Mouse (Mus musculus) neural tube, embryonic 12.5 days (tissue): ENCODE results near the gene Zbtb4. TPM values are rescaled to one million over a fixed set of nuclear protein-coding genes. Genes with fewer than 3 reads are reported as not detected.
A peak's percentile ranks its signal among the peaks of the same experiment; 100 is the strongest.

Experiments used
- ATAC-seq: fragments of 200-750 bp; cut with Nextera tagmentation; 2 replicates; pipeline ENCODE4 v1.8.0; 2017; ENCODE audit warnings: low read depth, mild to moderate bottlenecking, moderate TSS enrichment, moderate library complexity; ENCODE audit not compliant: low FRiP score
- H3K27ac ChIP-seq: fragments of 300-500 bp; sonication (generic); 2 replicates; pipeline ENCODE4 v1.5.1; 2016
- H3K27me3 ChIP-seq: fragments of 300-500 bp; sonication (generic); replicated peaks from 2 replicates; pipeline ENCODE4 v1.6.1; 2016; ENCODE audit warnings: mild to moderate bottlenecking
- H3K36me3 ChIP-seq: fragments of 300-500 bp; sonication (generic); 2 replicates; pipeline ENCODE4 v1.6.1; 2016; ENCODE audit warnings: mild to moderate bottlenecking
- H3K4me1 ChIP-seq: fragments of 300-500 bp; sonication (generic); 2 replicates; pipeline ENCODE4 v1.6.1; 2016
- H3K4me2 ChIP-seq: fragments of 300-500 bp; sonication (generic); replicated peaks from 2 replicates; pipeline ENCODE4 v1.6.1; 2016; ENCODE audit warnings: mild to moderate bottlenecking
- H3K4me3 ChIP-seq: fragments of 300-500 bp; sonication (generic); 2 replicates; pipeline ENCODE4 v1.5.1; 2016
- H3K9ac ChIP-seq: fragments of 300-500 bp; sonication (generic); 2 replicates; pipeline ENCODE4 v1.6.1; 2016; ENCODE audit warnings: mild to moderate bottlenecking
- H3K9me3 ChIP-seq: fragments of 300-500 bp; sonication (generic); 2 replicates; pipeline ENCODE4 v1.6.1; 2016; ENCODE audit warnings: mild to moderate bottlenecking
- WGBS: fragments of 180-500 bp; shearing (Covaris S2); methylation state at CpG from one replicate; pipeline ENCODE4 v1.1.7; 2016; 5-methylcytosine and 5-hydroxymethylcytosine counted together
- polyA plus RNA-seq: library from polyadenylated mRNA; unstranded; fragments of >200 nt; fragmentation: Nextera tagmentation; extraction: Ambion mirVana; gene quantifications from 2 replicates; pipeline ENCODE4 v1.2.1, GENCODE M21; 2016

Zbtb4 gene
- polyA plus RNA-seq, 1 experiment from 2014 or later, result 2.4 TPM

DNA sequence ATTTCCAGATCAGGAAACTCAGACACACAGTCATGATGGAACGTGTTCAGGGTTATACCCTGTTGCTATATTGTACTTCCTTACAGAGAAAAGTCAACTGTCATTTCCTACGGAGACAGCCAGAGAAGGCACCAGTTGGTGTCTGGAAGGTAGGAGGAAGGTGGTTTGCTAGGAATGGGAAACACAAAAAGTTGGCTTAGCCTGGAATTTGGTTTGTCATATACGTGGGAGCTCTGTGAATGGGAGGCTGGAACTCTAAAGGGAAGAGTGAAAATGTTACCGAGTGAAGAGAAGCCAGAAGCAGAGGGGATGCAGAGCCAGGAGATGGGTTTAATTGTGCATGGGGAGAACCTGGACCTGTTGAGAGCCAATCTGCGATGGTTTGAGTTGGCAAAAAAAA is 25.7 kb downstream of the Zbtb4 start:
- Histone ChIP-seq H3K9ac (no peak overlapping the region), H3K27ac (no peak overlapping the region), H3K27me3 (peaks cover 21% of the 10 kb centered on the region; the same call in 1 of the 2 replicates), H3K4me1 (peaks cover 8% of the 10 kb centered on the region), H3K9me3 (no peaks in the 10 kb centered on the region), H3K4me2 (no peak overlapping the region), H3K36me3 (no peaks in the 10 kb centered on the region), H3K4me3 (no peak overlapping the region)
- ATAC-seq, result no peak
- 80% methylated on average over 5 of the region's 5 CpGs for WGBS

GRCm38 (mm10) chr11:69793429-69793828 is 27.7 kb downstream of the Zbtb4 start:
- Histone ChIP-seq H3K36me3 (no peaks in the 10 kb centered on the region), H3K9me3 (no peaks in the 10 kb centered on the region), H3K4me1 (peaks cover 13% of the 10 kb centered on the region), H3K4me2 (no peak overlapping the region), H3K27ac (no peak overlapping the region), H3K27me3 (peaks cover 38% of the 10 kb centered on the region), H3K9ac (no peak overlapping the region), H3K4me3 (no peak overlapping the region)
- 68% methylated on average over 5 of the region's 5 CpGs for WGBS
- ATAC-seq, result no peak

DNA sequence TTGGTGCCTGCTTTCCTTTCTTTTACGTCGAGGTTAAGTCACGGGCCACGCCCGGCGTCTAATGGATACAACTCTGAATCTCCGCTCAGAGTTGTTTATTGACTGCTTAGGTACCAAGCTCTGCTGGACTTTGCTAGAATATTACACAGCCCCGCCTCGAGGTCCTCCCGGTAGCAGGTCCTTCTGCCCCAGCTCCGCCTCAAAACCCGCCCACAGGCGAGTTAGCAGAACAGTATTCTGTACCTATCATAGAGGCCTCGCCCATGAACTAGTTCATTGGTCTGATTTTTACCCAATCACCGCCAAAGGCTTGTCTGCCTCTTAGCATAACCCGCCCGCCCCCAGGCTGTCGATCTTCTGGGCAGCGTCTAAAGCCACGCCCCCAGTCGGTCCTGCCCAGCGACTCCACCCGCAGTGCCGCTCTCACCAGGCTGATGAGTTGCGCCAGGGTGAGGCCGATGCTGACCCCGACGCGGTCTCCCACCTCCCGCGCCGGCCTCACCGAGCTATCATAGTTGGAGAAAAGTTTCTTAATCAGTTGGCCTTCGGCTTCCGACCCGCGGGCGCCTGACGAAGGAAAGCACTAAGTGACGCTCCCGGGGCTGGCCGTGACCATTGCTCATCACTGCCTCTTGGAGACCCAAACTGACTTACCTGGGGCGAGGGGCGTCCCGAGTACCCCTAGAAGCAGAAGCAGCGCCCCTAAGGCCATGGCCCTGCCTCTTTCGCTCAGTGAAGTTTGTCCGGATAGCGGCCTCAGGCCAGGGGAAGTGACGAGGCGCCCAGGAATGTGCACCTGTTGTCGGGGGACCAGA is 29.7 kb downstream of the Zbtb4 start, which contains the start of gene Chrnb1:
TSS of gene Chrnb1 (minus strand) at position 776 of the 815 bp plus-strand sequence.
- Histone ChIP-seq H3K4me2 (peak within 1 kb of the TSS; percentile 75), H3K27ac (no peak within 1 kb of the TSS), H3K36me3 (no peaks in the 10 kb centered on the region), H3K9me3 (no peaks in the 10 kb centered on the region), H3K27me3 (peaks cover 38% of the 10 kb centered on the region), H3K4me1 (peaks cover 32% of the 10 kb centered on the region), H3K4me3 (peak within 1 kb of the TSS; percentile 35), H3K9ac (peak within 1 kb of the TSS; percentile 44)
- 2% methylated on average over 52 of the region's 52 CpGs for WGBS
- peak; percentile 91 for ATAC-seq

DNA sequence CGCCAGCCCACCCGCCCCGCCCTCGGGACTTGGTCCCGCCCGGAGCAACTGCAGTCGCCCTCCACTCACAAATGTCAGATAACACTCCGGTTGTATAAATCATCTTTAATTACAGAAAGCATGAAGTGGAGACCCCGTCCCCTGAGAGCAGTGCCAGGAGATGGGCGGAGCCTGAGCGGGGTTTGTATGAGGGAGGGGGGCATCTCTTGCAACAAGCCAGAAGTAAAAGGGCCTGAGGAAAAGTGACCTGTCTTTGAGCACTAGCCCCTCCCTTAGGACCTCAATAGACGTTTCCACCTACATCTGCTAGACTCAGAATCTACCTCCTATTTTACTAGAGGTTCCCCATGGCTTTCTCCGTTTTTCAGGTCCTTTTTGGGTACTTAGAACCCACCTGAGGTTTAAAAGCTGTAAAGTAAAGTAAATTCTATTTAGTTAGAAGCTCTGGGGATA is 30.3 kb downstream of the Zbtb4 start:
- WGBS, result 2% methylated on average over 13 of the region's 13 CpGs
- H3K4me3 ChIP-seq, result peak overlapping the region; percentile 35
- ATAC-seq, result no peak
- peak overlapping the region; percentile 75 for H3K4me2 ChIP-seq
- H3K4me1 ChIP-seq, result peaks cover 38% of the 10 kb centered on the region
- no peaks in the 10 kb centered on the region for H3K9me3 ChIP-seq
- H3K9ac ChIP-seq, result peak overlapping the region; percentile 44
- no peaks in the 10 kb centered on the region for H3K36me3 ChIP-seq
- peaks cover 42% of the 10 kb centered on the region for H3K27me3 ChIP-seq
- H3K27ac ChIP-seq, result no peak overlapping the region

DNA sequence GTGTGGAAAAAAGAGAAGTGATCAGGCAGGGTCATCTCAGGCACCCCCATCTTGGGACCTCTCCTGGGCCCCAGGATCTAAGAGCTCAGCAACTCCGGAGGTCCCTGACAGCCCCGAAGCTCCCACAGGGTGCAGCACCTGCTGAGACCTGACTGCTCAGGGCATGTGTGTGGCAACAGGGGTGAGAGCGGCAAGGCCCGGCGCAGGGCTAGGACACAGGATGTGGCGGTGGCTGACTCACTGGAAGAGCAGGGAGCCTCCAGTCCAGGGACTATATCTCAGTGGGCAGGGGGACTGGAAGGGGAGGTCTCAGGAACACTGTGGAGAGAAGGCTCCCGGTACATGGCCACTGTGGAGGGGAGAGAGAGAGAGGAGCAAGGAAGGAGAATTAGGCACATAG is 32.2 kb downstream of the Zbtb4 start:
- WGBS, result 72% methylated on average over 7 of the region's 7 CpGs
- ATAC-seq, result no peak
- H3K4me2 ChIP-seq, result 0 out of 2 replicates have a peak overlapping the region, but pooled peaks have one; percentile 3
- peaks cover 55% of the 10 kb centered on the region for H3K27me3 ChIP-seq
- no peaks in the 10 kb centered on the region for H3K36me3 ChIP-seq
- H3K9me3 ChIP-seq, result no peaks in the 10 kb centered on the region
- H3K27ac ChIP-seq, result no peak overlapping the region
- H3K4me1 ChIP-seq, result peaks cover 58% of the 10 kb centered on the region
- no peak overlapping the region for H3K4me3 ChIP-seq
- no peak overlapping the region for H3K9ac ChIP-seq

GRCm38 (mm10) chr11:69799394-69800137 is 33.9 kb downstream of the Zbtb4 start:
- H3K9ac ChIP-seq, result peak overlapping the region; percentile 60
- peaks cover 61% of the 10 kb centered on the region for H3K27me3 ChIP-seq
- no peak for ATAC-seq
- H3K27ac ChIP-seq, result peak overlapping the region; percentile 68
- no peaks in the 10 kb centered on the region for H3K36me3 ChIP-seq
- H3K9me3 ChIP-seq, result no peaks in the 10 kb centered on the region
- H3K4me2 ChIP-seq, result peak overlapping the region; percentile 92
- H3K4me3 ChIP-seq, result peak overlapping the region; percentile 54
- peaks cover 74% of the 10 kb centered on the region for H3K4me1 ChIP-seq
- 15% methylated on average over 12 of the region's 12 CpGs for WGBS

DNA sequence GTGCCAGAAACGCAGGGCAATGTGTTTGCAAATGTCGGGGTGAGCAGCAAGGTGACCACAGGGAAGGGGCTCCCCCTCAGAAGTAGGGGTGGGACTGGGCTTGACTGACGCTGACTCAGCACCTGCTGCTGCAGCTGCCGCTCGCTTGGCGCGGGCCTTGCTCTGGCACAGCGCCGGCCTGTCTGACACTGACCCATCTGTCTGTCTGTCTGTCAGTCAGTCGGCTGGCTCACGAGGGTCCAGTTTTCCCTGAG is 34.4 kb downstream of the Zbtb4 start:
- Histone ChIP-seq H3K4me2 (peak overlapping the region; percentile 92), H3K4me3 (peak overlapping the region; percentile 54), H3K27ac (peak overlapping the region; percentile 68), H3K36me3 (no peaks in the 10 kb centered on the region), H3K9me3 (no peaks in the 10 kb centered on the region), H3K4me1 (peaks cover 79% of the 10 kb centered on the region), H3K9ac (peak overlapping the region; percentile 60), H3K27me3 (peaks cover 66% of the 10 kb centered on the region)
- ATAC-seq, result peak; percentile 34; the same call in 1 of the 2 replicates
- 1% methylated on average over 11 of the region's 11 CpGs for WGBS

- Histone ChIP-seq H3K9me3 (no peaks in the 10 kb centered on the region), H3K4me3 (peak overlapping the region; percentile 54), H3K27ac (peak overlapping the region; percentile 68), H3K4me2 (peak overlapping the region; percentile 92), H3K4me1 (peaks cover 77% of the 10 kb centered on the region), H3K27me3 (peaks cover 71% of the 10 kb centered on the region), H3K36me3 (no peaks in the 10 kb centered on the region), H3K9ac (peak overlapping the region; percentile 60)
- WGBS, result under 1% methylated on average over 36 of the region's 36 CpGs
- peak; percentile 65 for ATAC-seq
Observed at GRCm38 (mm10) chr11:69800392-69801197, 34.9 kb downstream of the Zbtb4 start.

GRCm38 (mm10) chr11:69801379-69801977 is 35.8 kb downstream of the Zbtb4 start, which contains the start of gene Fgf11:
Gene Fgf11 (minus strand): TSS chr11:69801857.
- H3K27me3 ChIP-seq, result peaks cover 75% of the 10 kb centered on the region

GRCm38 (mm10) chr11:69802648-69803105 is 37.0 kb downstream of the Zbtb4 start:
- no peak for ATAC-seq
- peak overlapping the region; percentile 46; the same call in 1 of the 2 replicates for H3K27ac ChIP-seq
- peaks cover 72% of the 10 kb centered on the region for H3K4me1 ChIP-seq
- peaks cover 75% of the 10 kb centered on the region for H3K27me3 ChIP-seq
- under 1% methylated on average over 33 of the region's 33 CpGs for WGBS
- H3K4me2 ChIP-seq, result peak overlapping the region; percentile 92
- no peaks in the 10 kb centered on the region for H3K36me3 ChIP-seq
- H3K4me3 ChIP-seq, result peak overlapping the region; percentile 54
- H3K9ac ChIP-seq, result peak overlapping the region; percentile 69
- peaks cover 5% of the 10 kb centered on the region; the same call in 1 of the 2 replicates for H3K9me3 ChIP-seq

More at GRCm38 (mm10) chr11:69801379-69801977, 35.8 kb downstream of the Zbtb4 start, which contains the start of gene Fgf11:
- Histone ChIP-seq H3K27ac (peak within 1 kb of the TSS; percentile 68), H3K4me3 (peak within 1 kb of the TSS; percentile 54), H3K9ac (peak within 1 kb of the TSS; percentile 69), H3K9me3 (peaks cover 3% of the 10 kb centered on the region; the same call in 1 of the 2 replicates), H3K4me2 (peak within 1 kb of the TSS; percentile 92), H3K36me3 (no peaks in the 10 kb centered on the region), H3K4me1 (peaks cover 72% of the 10 kb centered on the region)
- no peak for ATAC-seq
- WGBS, result 1% methylated on average over 33 of the region's 33 CpGs

- Histone ChIP-seq H3K27ac (0 out of 2 replicates have a peak overlapping the region, but pooled peaks have one; percentile 20), H3K4me1 (peaks cover 68% of the 10 kb centered on the region), H3K4me2 (peak overlapping the region; percentile 92), H3K9ac (peak overlapping the region; percentile 69), H3K27me3 (peaks cover 72% of the 10 kb centered on the region), H3K36me3 (no peaks in the 10 kb centered on the region), H3K4me3 (peak overlapping the region; percentile 54), H3K9me3 (peaks cover 5% of the 10 kb centered on the region; the same call in 1 of the 2 replicates)
- 2% methylated on average over 12 of the region's 12 CpGs for WGBS
- ATAC-seq, result no peak
Observed at GRCm38 (mm10) chr11:69803328-69803727, 37.6 kb downstream of the Zbtb4 start.
